Mouse (Mus musculus): ENCODE data around the gene Trp63.

Trp63 gene

GRCm38 (mm10) chr16:25777501-25777900 lies 93.9 kb downstream of the Trp63 start:
- DNase-seq (ENCODE audit: low spot score in 2 of 2), result no peak

DNA sequence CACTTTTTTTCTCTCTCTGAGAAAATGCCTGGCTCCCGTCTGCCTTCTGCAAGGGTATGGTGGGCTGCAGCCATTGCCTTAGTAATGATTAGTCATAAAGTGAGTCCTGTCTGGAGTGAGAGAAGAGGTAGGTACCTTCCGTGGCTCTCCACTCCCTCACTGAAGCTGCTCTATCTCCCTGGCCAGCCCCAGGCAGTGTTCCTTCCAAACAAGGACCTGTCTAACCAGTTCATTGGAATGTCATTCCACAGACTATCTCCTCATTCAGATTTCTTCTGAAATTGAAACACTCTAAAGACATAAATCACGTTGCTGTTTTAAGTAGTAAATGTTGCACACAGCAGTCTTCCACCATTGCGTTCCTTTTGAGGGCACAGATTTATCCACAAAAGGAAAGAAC lies 96.4 kb downstream of the Trp63 start:
- no peak for DNase-seq (ENCODE audit: low spot score in 2 of 2)

GRCm38 (mm10) chr16:25784246-25784645 lies 100.7 kb downstream of the Trp63 start:
- DNase-seq (ENCODE audit: low spot score in 2 of 2), result no peak

DNA sequence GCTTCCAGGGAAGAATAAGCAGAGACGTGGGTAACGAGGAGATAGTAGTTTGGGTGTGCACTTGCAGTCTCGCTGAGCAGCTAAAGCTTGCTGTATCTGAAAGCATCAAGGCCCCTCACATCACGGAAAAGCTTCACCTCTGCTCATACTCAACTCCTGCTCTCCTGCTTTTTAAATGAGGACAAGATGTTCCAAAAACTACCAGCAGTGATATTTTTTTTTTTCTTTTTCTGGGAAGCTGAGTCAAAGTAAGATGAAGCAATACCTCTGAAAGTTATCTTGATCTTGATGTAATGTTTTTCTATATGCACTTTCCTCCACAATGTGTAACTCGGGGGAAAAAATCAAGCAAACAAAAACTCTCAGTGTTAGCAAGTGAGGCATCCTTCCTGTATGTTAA lies 102.9 kb downstream of the Trp63 start:
- no peak for DNase-seq (ENCODE audit: low spot score in 2 of 2)

- DNase-seq (ENCODE audit: low spot score in 2 of 2), result no peak
Observed at GRCm38 (mm10) chr16:25792640-25793266, 109.2 kb downstream of the Trp63 start.

DNA sequence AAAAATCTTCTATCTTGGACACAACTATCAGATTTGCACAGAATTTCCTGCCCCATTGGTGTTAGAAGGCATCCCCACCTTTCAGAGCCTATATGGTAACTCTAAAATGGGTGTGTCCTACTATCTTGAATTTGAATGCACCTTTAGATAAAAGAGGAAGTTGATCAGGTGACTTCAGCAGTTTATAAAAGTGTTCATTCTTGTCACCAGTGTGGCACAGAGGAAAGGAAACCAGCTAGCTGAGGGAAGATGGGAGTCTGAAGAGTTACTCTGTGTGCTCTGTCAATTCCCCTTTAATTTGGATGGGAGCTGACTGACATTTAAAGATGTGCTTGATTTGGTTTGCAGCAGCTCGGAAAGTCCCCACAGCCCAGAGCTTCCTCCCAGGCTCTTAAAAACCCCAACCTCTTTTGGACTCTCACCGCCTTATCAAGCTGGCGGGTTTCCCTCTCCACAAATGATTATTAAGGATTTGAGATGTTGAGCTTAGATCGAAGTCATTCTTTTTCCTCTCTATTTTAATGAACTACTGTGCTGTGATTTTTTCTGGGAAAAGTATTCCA lies 114.2 kb downstream of the Trp63 start:
- no peak for DNase-seq (ENCODE audit: low spot score in 2 of 2)

DNA sequence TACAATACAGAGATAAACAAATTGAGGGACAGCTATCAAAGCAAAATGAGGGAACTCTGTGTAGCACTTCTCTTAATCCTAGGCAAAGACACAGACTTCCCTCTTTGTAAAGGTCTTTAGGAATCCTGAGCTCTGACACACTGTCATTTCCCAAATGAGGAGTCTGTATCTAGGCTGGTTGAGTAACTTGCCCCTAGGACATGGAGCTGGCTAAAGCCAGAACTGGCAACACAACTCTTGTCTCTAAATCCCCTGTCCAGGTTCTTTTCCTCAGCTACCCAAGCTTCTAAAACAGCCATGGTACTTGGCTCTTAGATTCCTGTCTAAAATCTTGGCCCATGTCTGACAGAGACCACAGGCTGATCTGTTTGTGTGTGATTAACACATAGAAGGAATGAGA lies 116.1 kb downstream of the Trp63 start:
- no peak for DNase-seq (ENCODE audit: low spot score in 2 of 2)

DNA sequence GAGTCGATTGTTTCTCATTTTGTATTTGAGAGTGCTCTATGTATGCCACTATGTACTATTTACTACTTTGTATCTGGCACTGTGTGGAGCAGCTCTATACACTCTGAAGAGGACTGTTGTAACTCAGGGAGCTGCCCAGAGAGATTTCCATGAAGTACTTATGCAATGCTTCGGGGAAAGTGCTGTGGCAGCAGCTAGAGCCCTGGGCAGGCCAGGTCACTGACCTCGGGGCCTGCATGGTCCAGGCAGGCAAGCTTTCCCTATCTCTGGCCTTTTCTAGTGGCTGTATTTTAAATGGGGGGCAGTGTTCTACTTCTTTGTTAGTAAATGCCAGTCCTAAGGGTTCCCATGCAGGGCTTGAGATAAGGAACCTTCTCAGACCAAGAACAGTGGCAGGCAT lies 121.4 kb downstream of the Trp63 start:
- DNase-seq (ENCODE audit: low spot score in 2 of 2), result no peak

DNA sequence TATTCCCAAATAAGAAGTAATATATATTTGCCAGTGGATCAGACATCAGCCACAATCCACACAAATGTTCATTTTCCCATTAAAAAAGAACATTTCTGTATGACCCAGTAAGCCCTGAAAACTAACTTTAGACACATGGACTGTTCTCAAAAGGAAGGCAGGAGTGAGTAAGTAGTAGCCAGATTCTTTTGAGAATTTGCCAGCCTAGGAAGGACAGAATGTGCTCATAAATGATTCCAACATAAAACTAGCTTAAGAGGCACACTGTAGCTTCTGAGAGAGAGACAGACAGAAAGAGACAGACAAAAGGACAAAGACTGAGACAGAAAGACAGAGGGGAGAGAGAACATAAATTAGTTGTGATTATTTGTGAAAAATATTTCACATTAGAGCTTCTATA lies 123.6 kb downstream of the Trp63 start:
- no peak for DNase-seq (ENCODE audit: low spot score in 2 of 2)

DNA sequence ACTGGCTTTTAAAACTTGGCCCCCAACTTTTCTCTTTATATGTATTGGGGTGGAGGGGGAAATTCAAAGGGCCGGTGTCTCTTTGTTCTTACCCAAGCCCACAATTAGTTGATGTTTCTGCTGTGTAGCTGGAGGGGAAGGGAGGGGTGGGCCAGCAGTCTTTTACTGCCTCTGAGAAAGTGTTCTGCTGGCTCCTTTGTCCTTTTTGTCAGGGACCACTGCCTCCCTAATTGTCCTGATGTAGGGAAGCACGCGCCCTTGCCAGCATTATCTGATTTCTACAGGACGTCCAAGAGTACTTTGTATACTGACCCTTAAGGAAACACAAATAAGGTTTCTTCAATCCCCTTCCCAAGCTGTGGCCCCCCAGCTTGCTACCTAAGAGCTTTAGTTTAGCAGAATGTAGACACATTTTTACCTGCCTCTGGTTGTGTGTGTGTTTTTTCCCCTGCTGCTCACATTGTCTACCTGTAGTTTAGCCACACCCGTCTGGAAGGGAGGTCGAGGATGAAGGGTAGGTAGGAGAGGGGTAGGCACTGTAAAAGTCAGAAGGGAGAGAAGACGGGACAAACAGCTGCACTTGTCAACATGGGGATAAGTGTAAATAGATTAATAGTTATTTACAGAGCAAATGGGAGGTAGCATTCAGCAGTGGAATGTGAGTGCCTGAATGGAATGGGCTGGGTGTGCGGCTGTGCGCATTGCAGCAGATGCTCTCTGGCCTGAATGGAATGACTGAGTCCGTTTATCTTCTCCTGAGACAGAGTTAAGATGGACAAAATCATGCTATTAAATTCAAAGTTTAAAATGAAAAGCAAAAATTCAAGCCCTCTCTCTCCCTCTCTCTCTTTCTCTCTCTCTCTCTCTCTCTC lies 134.4 kb downstream of the Trp63 start:
- no peak for DNase-seq (ENCODE audit: low spot score in 2 of 2)

DNA sequence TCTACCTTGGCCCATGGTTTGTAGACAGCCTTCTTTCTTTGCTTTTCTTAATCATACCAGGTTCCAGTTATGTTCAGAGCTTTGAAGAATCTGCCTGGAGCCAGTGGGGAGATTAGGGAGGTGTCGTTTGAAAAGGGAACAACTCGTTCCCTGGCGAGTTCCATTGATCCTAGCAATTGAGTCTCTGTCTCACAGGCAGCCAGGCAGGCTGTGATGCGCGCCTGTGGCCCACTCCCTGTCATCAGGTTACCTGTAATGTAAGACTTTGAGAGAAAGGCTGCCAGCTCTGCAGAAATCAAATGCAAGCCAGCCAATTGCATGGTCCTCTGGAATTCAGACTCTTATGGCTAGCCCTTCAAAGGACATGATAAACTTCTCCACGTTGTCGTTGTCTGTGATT lies 142.5 kb downstream of the Trp63 start:
- DNase-seq (ENCODE audit: low spot score in 2 of 2), result no peak

DNA sequence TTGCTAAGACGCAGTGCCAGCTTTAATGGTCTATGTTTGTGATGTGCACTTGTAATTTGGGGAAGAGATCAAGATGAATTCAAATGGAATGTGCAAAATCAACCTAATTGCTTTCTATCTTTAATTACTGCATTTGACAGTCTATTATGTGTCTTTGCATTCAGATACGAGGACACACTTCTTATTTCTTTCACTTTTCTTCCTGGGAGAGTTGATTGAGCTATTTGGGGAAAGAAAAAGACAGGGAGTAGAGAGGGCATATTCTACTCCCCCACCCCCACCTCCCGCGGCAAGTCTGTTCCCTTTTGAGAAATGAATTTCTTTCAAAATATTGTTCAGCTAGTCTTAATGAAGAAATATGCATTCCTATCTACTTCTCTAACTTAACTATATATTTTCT lies 149.0 kb downstream of the Trp63 start:
- DNase-seq (ENCODE audit: low spot score in 2 of 2), result no peak

GRCm38 (mm10) chr16:25835301-25835700 lies 151.7 kb downstream of the Trp63 start:
- DNase-seq (ENCODE audit: low spot score in 2 of 2), result no peak

- no peak for DNase-seq (ENCODE audit: low spot score in 2 of 2)
Observed at GRCm38 (mm10) chr16:25835723-25836122, 152.2 kb downstream of the Trp63 start.

- no peak for DNase-seq (ENCODE audit: low spot score in 2 of 2)
Observed at GRCm38 (mm10) chr16:25842996-25843395, 159.4 kb downstream of the Trp63 start.

DNA sequence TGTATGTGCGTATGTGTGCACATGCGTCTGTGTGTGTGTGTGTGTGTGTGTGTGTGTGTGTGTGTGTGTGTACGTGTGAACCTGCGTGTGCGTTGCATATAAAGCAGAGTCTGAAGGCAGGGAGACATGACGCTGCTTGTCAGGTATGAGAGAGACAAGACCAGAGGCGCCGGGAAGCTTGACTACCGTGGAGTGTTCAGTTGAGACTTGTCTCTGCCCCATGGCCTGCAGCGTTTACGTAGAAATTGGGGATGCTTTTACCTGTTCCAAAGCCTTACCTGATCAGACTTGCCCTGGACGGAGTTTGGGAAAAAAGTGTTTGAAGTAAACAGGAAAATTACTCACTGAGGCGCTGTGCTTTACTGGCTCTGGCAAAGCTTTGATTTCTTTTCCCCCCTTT lies 160.1 kb downstream of the Trp63 start:
- DNase-seq (ENCODE audit: low spot score in 2 of 2), result no peak

DNA sequence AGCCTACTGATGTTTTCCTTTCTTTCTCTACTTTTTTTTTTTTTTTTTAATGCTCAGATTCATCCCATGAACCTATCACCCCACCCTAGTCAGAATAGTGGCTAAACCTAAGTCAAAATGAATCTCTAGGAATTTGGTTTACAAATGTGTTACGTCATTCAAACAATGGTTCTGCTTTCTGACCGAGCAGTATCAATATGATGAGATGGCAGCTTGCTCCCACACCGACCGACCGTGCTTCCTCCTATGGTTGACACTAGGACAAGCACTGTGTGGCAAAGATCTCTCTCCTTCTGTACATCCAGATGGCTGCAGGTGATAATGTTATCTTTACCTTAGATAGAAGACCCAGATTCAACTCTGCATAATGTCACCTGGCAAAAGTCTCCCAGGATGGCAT lies 163.0 kb downstream of the Trp63 start:
- no peak for DNase-seq (ENCODE audit: low spot score in 2 of 2)

GRCm38 (mm10) chr16:25848474-25848873 lies 164.9 kb downstream of the Trp63 start:
- no peak for DNase-seq (ENCODE audit: low spot score in 2 of 2)

DNA sequence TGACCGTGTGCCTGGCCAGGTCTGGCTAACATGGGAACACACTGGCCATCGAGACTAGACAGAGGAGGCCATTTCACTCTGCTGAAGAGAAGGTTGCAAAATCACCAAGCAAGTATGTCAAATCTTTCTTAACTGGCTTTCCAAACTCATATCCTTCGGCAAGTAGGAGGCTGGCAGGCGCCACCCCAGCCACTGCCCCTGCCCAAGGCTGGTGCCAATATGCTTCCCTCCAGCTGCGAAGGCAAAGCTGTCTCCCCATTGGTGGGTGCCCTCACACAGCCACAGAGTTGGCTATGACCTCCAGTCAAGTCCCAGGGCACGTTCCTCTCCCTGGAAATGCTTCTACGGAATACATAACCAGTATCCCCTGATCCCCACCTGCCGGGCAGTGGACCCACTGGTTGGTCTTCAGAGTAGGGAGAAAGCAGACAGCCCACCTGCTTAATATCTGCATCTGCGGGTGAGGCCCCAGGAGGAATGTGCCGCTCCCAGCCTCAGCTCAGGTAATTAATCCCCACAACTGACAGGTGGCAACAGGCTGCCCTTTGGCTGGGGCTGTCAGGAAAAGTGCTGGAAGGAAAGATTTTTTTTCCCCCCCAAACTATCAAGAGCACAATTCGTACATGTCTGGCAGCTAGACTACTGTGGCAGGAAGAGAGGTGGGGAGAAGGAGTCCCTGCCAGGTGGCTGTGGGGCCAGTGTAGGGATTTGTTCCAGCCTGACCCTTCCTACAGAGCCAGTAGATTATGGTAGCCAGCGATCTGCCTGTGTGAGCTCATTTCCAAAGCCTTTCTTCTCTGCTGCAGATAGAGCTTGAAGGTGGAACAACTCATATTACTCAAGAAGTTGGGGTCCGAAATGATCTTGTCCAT lies 166.3 kb downstream of the Trp63 start:
- DNase-seq (ENCODE audit: low spot score in 2 of 2), result no peak

- DNase-seq (ENCODE audit: low spot score in 2 of 2), result no peak
Observed at GRCm38 (mm10) chr16:25860731-25861505, 177.4 kb downstream of the Trp63 start.
